Mouse (Mus musculus) left cerebral cortex, postnatal 14 days (tissue): Measurements from ENCODE around the gene Med9. TPM values are rescaled to one million over a fixed set of nuclear protein-coding genes. Genes with fewer than 3 reads are reported as not detected.
"Not testable (repeated sequence)": the region's sequence is repeated elsewhere in the genome, so short reads cannot be mapped to it uniquely, and the experiment has no call there.

Experiments
- DNase-seq, 2 experiments: peaks; one replicate each; pipeline ENCODE4 v3.0.0; 2021 to 2022; ENCODE audit warnings: low spot score in 2 of 2, mixed read lengths in 1 of 2
- intact Hi-C: fragments of 180-260 bp; cut with DNase I; formaldehyde crosslinking; loops from one replicate; pipeline ENCODE4 v1.15.1; 2025
- total RNA-seq, 2 experiments: library from RNA; stranded (reverse); gene quantifications; 2 replicates each; pipeline ENCODE4 v1.2.3; 2021

Med9 gene
- total RNA-seq, 2 experiments from 2014 or later: 34.0 to 34.2 TPM

DNA sequence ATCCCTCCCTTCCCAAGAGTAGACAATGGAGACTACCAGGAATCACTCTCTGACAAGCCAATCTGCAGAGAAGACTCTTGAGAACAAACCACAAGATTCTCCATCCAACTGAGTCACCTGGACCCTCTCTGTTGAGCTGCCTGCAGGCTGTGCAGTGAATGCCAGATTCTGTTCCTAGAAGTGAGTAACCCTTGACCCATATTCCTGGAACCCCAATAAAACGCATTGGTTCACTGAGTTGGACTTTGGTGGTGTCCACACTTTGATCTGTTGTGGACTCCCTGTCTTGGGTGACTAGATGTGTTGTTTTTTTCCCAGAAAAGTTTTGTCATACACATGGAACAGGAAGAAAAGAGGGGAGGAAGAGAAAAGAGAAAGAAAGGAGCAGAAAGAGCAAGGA, 8.2 kb upstream of the Med9 start:
- intact Hi-C loops: no loop called here
- DNase-seq: no peak

- intact Hi-C loops: no loop called here
- no peak for DNase-seq
These were observed 7.4 kb upstream of the Med9 start for GRCm38 (mm10) chr11:59940645-59941044.

GRCm38 (mm10) chr11:59941391-59941790, 6.6 kb upstream of the Med9 start:
- no peak for DNase-seq
- intact Hi-C loops: no loop called here

DNA sequence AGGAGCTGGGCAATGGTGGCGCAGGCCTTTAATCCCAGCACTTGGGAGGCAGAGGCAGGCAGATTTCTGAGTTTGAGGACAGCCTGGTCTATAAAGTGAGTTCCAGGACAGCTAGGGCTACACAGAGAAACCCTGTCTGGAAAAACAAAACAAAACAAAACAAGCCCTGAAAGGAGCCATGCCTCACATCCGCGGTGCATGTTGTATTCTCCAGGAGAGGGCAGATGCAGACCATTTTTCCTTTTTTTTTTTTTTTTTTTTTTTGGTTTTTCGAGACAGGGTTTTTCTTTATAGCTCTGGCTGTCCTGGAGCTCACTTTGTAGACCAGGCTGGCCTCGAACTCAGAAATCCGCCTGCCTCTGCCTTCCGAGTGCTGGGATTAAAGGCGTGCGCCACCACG, 3.2 kb upstream of the Med9 start:
- not testable (repeated sequence) for DNase-seq
- intact Hi-C loops: loop anchor here (5.0 kb wide), 2 partner anchors 43 to 58 kb away; no protein-coding TSS in a partner anchor

DNA sequence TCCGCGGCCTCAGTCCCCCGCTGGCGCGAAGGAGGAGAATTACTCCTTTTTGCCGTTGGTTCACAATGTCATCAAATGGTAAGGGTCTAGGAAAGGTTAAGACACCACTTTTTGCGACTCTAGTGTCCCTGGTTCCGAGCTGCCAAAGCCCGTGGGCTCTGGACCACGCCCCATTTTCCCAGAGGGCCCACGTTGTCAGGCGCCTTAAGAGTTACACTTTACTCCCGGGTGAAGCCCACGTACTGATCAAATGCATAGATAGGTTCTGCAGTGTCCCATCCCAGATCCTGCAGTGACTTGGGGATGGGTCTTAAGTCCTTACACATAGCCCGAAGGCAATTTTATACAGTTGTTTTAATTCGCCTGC, 378 bp downstream of the Med9 start:
- intact Hi-C loops: loop anchor here (5.0 kb wide), 2 partner anchors 46 to 61 kb away; no protein-coding TSS in a partner anchor
- DNase-seq: no peak

DNA sequence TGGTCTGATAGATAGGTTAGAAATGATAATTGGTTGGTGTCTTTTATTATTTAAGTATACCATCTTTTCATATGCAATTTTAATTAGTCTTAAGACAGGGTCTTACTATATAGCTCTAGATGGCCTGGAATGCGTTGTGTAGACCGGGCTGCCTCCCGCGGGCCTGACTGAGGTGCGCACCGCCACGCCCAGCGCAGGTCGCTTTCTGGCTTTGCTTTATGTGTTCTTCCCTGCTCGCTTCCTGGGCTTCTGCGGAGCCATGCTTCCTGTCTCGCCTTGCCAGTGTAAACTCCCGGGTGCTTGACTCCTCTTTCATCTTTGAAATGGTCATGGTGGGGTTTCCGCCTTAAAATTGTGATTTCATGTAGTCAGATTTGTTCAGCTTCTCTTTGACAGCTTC, 4.9 kb downstream of the Med9 start:
- DNase-seq: no peak

DNA sequence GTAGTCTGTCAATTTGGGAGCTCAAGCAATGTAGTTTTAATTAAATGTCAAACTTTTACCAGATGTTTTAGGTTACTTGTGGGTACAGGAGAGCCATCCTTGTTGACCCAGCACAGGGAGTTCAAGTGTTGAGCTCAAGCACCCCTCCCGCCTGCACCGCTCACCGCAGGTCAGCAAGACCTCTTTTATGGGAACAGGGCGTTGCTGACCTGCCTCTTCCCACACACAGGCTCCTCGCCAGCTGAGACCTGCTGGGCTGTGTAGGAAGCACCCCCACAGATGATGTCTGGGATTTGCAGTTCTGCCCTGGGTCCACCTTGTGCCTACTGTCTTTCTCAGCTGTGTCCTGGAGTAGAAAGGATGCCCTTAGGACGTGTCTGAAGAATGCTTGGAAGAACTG, 8.7 kb downstream of the Med9 start:
- DNase-seq: no peak
- intact Hi-C loops: no loop called here

More for the DNA sequence above, 4.9 kb downstream of the Med9 start:
- intact Hi-C loops: no loop called here

DNA sequence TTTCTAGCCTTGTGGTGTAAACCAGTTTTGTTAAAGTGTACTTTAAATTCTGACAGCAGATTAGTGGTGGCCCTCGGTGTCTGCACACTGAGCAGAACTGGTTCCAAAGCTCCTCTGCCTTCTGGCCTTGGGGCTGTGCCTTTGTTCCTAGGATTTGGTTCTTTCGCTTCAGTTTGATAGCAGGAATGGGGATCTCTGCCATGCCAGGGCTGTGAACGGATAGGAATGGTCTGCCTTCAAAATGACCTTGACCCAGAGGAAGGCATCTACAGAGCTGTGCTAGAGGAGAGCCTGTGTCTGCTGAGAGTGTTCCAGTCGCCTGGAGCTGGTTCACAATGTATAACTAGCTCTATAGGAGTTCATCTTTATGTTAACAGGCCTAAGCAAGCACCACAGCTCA, 11.4 kb downstream of the Med9 start:
- no peak for DNase-seq
- intact Hi-C loops: no loop called here

DNA sequence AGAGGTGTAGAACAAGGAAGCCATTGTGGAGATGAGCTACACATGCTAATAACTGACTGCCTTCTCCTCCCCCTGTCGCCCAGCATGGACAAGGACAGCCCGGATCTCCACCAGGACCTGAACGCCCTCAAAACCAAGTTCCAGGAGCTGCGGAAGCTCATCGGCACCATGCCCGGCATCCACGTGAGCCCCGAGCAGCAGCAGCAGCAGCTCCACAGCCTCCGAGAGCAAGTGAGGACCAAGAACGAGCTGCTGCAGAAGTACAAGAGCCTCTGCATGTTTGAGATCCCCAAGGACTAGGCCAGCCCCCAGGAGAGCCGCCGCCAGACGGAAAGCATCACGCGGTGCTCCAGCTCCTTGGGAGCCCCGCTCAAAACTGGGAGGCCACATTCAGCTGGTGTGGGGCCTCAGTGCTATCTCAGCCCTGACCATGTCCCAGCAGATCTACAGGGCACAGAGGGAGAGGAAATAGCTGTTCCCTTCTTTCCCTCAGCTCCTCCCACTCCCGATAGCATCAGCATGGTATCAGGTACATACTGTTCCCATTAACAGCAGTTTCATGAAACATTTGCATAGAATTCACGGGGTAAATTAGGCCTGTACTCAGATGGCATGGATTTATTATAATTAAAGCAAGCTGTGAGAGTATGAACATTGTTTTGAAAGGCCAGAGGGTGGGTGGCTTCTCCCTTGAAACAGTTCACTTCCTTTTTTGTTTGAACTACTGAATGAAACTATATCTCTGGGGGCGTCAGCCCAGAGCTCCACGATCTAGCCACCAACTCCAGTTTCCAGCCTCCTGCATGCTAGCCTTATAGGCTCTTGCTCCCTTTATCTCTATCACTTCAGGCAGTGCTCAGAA, 12.7 kb downstream of the Med9 start:
- intact Hi-C loops: loop anchor here (10.0 kb wide), 1 partner anchor 454 kb away; the partner anchor contains the start of genes Atpaf2 and Gid4
- DNase-seq: no peak

GRCm38 (mm10) chr11:59961338-59961875, 13.4 kb downstream of the Med9 start:
- no peak for DNase-seq
- intact Hi-C loops: loop anchor here (10.0 kb wide), 1 partner anchor 453 kb away; the partner anchor contains the start of genes Atpaf2 and Gid4

GRCm38 (mm10) chr11:59962590-59962989, 14.6 kb downstream of the Med9 start:
- intact Hi-C loops: loop anchor here (10.0 kb wide), 1 partner anchor 452 kb away; the partner anchor contains the start of genes Atpaf2 and Gid4

DNA sequence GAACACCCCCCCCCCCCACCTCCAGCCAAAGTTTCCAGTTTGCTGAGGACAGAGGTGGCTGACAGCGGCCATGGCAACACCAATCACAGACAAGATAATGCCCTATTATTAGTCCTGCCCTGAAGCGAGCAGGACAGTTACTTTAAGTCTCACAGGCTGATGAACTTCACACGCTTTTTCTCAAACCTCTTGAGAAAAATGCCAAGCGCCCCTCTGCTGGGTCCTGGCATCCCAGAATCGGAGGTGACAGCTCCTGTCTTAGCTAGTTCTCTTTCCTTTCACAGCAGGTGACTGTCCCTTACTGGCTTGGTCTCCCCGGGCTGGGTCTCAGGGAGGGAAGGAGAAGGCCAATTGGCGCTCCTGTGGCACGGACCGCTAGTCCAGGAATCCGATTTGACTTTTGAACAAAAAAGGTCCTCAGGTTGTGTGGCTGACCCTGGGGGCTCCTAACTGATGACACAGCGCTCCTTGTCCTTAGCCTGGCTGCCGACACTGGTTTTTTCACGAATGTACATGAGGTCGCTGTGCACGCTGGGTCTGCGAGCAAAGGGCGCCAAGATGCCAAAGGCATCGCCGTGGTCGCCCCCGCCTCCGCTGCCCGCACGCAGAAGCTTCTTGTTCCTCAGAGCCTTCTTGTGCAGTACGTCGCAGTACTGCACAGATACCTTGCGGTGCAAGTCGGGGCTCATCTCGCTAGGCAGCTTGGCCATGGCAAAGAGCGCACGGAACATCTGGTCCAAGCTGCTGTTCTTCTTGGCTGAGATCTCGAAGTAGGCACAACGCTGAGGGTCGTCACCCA, 15.6 kb downstream of the Med9 start:
- intact Hi-C loops: loop anchor here (2.0 to 10.0 kb wide), 2 partner anchors 83 to 451 kb away; partner anchors contain the start of genes Atpaf2 and Gid4
- DNase-seq: no peak

More at GRCm38 (mm10) chr11:59962590-59962989, 14.6 kb downstream of the Med9 start:
- DNase-seq: no peak

- no peak for DNase-seq
- intact Hi-C loops: loop anchor here (2.0 to 10.0 kb wide), 2 partner anchors 83 to 451 kb away; partner anchors contain the start of genes Atpaf2 and Gid4
These were observed 16.3 kb downstream of the Med9 start for GRCm38 (mm10) chr11:59964163-59964758.

GRCm38 (mm10) chr11:59964818-59965217, 16.8 kb downstream of the Med9 start, which contains the start of gene Rasd1:
Gene Rasd1 (minus strand): TSS chr11:59964944.
- DNase-seq: peak; percentile 43 to 60
- intact Hi-C loops: loop anchor here (1.0 to 10.0 kb wide), 4 partner anchors 62 to 450 kb away; partner anchors contain the start of genes Atpaf2 and Gid4

DNA sequence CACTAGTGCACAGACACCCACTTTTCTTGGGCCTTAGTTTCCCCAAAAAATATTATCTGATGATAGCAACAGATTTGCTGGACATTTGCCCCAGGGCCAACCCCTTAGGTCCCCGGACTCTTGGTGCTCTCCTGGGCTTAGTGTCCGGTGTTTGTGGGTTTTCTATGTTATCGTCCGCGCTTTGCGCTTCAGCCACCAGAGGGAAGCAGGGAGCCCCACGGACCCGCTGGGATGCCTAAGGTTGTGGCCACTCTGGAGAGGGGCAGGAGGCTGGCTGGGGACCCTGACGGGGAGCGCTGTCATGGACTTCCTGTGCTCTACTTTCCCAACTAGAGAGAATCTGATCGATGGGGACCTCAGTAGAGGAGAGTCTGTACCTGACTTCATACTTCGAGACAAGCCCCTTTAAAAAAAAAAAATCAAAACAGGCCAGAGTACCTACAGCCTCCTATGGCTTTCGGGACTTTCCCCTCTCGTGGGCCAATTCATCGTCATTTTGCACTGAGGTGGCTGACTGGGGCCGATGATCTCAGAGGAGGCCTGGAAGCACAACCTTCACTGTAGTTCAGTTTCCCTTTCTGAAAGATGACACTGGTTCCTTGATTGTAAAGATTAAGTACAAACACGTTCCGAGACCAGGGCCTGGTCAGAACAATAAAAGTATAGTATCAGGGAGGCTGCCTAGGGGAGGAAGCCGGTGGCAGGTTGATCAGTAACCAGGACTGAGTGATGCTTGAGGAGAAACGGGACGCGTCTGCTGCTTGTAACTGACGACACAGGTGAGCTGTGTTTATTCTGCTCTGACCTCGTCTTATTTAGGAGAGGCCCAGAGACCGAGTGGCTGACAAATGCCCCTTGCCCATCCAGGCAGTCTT, 17.5 kb downstream of the Med9 start:
- intact Hi-C loops: loop anchor here (1.0 to 10.0 kb wide), 4 partner anchors 62 to 449 kb away; partner anchors contain the start of genes Atpaf2 and Gid4
- DNase-seq: peak; percentile 63 to 78

GRCm38 (mm10) chr11:59966102-59966483, 18.1 kb downstream of the Med9 start:
- no peak for DNase-seq
- intact Hi-C loops: loop anchor here (5.0 to 10.0 kb wide), 2 partner anchors 111 to 449 kb away; partner anchors contain the start of genes Atpaf2 and Gid4

GRCm38 (mm10) chr11:59967765-59968164, 19.8 kb downstream of the Med9 start:
- intact Hi-C loops: loop anchor here (5.0 to 10.0 kb wide), 2 partner anchors 110 to 447 kb away; partner anchors contain the start of genes Atpaf2 and Gid4
- no peak for DNase-seq

- no peak for DNase-seq
- intact Hi-C loops: no loop called here
These were observed 22.8 kb downstream of the Med9 start for GRCm38 (mm10) chr11:59970780-59971179.
